Mouse (Mus musculus): ENCODE data around the gene Lyg2. TPM values are rescaled to one million over a fixed set of nuclear protein-coding genes. Genes with fewer than 3 reads are reported as not detected.

Lyg2 gene
- total RNA-seq, 2 experiments from 2014 or later: not detected

GRCm38 (mm10) chr1:37884451-37884850 is 31.8 kb downstream of the Lyg2 start:
- no peak for DNase-seq
- intact Hi-C loops (cut with DNase I): no loop called here

- DNase-seq: no peak
Observed at GRCm38 (mm10) chr1:37883411-37883810, 32.9 kb downstream of the Lyg2 start.

GRCm38 (mm10) chr1:37877736-37878460 is 38.4 kb downstream of the Lyg2 start:
- intact Hi-C loops (cut with DNase I): no loop called here
- DNase-seq: no peak

More at GRCm38 (mm10) chr1:37883411-37883810, 32.9 kb downstream of the Lyg2 start:
- intact Hi-C loops (cut with DNase I): no loop called here

- intact Hi-C loops (cut with DNase I): no loop called here
- no peak for DNase-seq
Observed at GRCm38 (mm10) chr1:37873157-37873556, 43.1 kb downstream of the Lyg2 start.

- peak; percentile 69 to 80 for DNase-seq
- intact Hi-C loops (cut with DNase I): no loop called here
Observed at GRCm38 (mm10) chr1:37872131-37873067, 43.9 kb downstream of the Lyg2 start.

- intact Hi-C loops (cut with DNase I): no loop called here
- DNase-seq: peak; percentile 11 to 39
Observed at GRCm38 (mm10) chr1:37871704-37872103, 44.6 kb downstream of the Lyg2 start, which contains the start of gene Lipt1. Lipt1 (plus strand) TSS chr1:37871738.

- intact Hi-C loops (cut with DNase I): loop anchor here (10.0 kb wide), 2 partner anchors 425 to 1665 kb away; partner anchors contain the start of gene Cnot11
- no peak for DNase-seq
Observed at GRCm38 (mm10) chr1:37869362-37869761, 46.9 kb downstream of the Lyg2 start.

- DNase-seq: no peak
- intact Hi-C loops (cut with DNase I): loop anchor here (10.0 kb wide), 2 partner anchors 424 to 1666 kb away; partner anchors contain the start of gene Cnot11
Observed at GRCm38 (mm10) chr1:37868640-37869039, 47.7 kb downstream of the Lyg2 start.

GRCm38 (mm10) chr1:37867684-37868322 is 48.5 kb downstream of the Lyg2 start:
- intact Hi-C loops (cut with DNase I): loop anchor here (2.0 to 10.0 kb wide), 3 partner anchors 189 to 1667 kb away; partner anchors contain the start of gene Cnot11
- no peak for DNase-seq

GRCm38 (mm10) chr1:37867056-37867455 is 49.2 kb downstream of the Lyg2 start:
- intact Hi-C loops (cut with DNase I): loop anchor here (2.0 to 10.0 kb wide), 3 partner anchors 188 to 1668 kb away; partner anchors contain the start of gene Cnot11
- peak; percentile 37 to 54 for DNase-seq

- no peak for DNase-seq
- intact Hi-C loops (cut with DNase I): loop anchor here (2.0 to 10.0 kb wide), 3 partner anchors 187 to 1669 kb away; partner anchors contain the start of gene Cnot11
Observed at GRCm38 (mm10) chr1:37866286-37866685, 50.0 kb downstream of the Lyg2 start, which contains the start of gene Tsga10. Tsga10 (minus strand) TSS chr1:37866429.

GRCm38 (mm10) chr1:37865401-37866215 is 50.7 kb downstream of the Lyg2 start:
- intact Hi-C loops (cut with DNase I): loop anchor here (2.0 to 10.0 kb wide), 3 partner anchors 187 to 1669 kb away; partner anchors contain the start of gene Cnot11
- no peak for DNase-seq

GRCm38 (mm10) chr1:37864511-37865400 is 51.5 kb downstream of the Lyg2 start:
- peak; percentile 100 for DNase-seq
- intact Hi-C loops (cut with DNase I): loop anchor here (10.0 kb wide), 2 partner anchors 420 to 1670 kb away; partner anchors contain the start of gene Cnot11

Other genes with a start within 250 kb of the Lyg2 start
- gene 2010300C02Rik, start 196.4 kb downstream of the Lyg2 start, total RNA-seq (2021): 1 to 10 TPM; 1.1 to 1.3 TPM
- 1 to 10 TPM; 3.5 to 3.8 TPM for gene Tsga10, start 50.1 kb downstream of the Lyg2 start, total RNA-seq (2021)
- 10 to 100 TPM in 1 of 2 experiments, 1 to 10 TPM in 1; 8.9 to 11.4 TPM for gene Lipt1, start 44.8 kb downstream of the Lyg2 start, total RNA-seq (2021)
- gene Mitd1, start 26.1 kb downstream of the Lyg2 start, total RNA-seq (2021): 1 to 10 TPM; 5.0 to 5.6 TPM
- 100 to 1,000 TPM; 311 to 329 TPM for gene Mrpl30, start 26.0 kb downstream of the Lyg2 start, total RNA-seq (2021)
- gene Lyg1, start 41.3 kb upstream of the Lyg2 start, total RNA-seq (2021): not detected
- 10 to 100 TPM; 51.4 to 52.1 TPM for gene Txndc9, start 81.4 kb upstream of the Lyg2 start, total RNA-seq (2021)
- 10 to 100 TPM; 31.6 to 36.5 TPM for gene Eif5b, start 81.5 kb upstream of the Lyg2 start, total RNA-seq (2021)
- 10 to 100 TPM; 16.2 to 19.9 TPM for gene Rev1, start 213.3 kb upstream of the Lyg2 start, total RNA-seq (2021)